Mouse (Mus musculus): ENCODE measurements around the gene Paf1. TPM values are rescaled to one million over a fixed set of nuclear protein-coding genes. Genes with fewer than 3 reads are reported as not detected.

Paf1 gene
- total RNA-seq, 4 experiments from 2014 or later, result 35.7 to 44.4 (median 39.1) TPM

- DNase-seq (ENCODE audit: low spot score), result no peak
Observed at GRCm38 (mm10) chr7:28370977-28371513, 21.7 kb upstream of the Paf1 start.

- peak; percentile 76 for DNase-seq (ENCODE audit: low spot score)
Observed at GRCm38 (mm10) chr7:28371514-28371989, 21.2 kb upstream of the Paf1 start.

DNA sequence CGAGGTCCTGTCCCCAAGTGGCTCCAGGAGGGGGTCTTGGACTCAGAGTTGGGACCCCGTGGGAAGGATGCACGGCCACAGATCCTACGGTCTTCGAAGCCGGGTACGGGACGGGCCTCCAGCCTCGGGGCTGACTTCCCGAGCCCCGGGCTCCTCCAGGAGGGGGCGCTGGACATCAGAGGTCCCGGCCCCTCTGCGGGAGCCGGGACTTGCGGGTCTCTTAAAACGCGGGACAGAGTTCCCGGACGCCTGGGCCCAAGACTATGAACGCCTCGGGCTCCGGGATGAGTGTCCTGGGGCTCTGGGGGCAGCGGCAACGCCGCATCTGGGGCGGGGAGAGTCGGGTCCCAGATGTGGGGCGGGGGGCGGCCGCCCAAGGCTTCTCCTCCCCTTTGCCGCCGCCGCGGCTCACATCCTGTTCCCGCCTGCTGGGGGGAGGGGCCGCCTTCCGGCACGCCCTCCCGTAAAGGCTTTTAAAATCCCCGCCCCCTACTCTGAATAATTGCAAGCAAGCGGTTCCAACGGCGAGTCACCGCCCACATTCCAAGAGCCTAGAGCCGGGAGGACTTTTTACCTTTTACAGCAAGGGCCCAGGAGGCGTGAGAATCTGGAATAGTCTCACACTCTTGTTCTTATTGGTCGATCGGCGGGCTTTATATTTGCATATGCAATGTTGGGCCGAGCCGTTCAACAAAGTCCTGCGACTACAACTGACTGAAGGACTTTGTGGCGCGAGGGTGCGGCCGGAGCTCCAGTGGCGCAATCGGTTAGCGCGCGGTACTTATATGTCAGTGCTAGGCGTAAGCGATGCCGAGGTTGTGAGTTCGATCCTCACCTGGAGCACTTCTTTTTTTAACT, 20.3 kb upstream of the Paf1 start, which contains the start of gene Plekhg2:
Gene Plekhg2 (minus strand): TSS at position 349 of the 858 bp plus-strand sequence.
- peak; percentile 99 for DNase-seq (ENCODE audit: low spot score)

DNA sequence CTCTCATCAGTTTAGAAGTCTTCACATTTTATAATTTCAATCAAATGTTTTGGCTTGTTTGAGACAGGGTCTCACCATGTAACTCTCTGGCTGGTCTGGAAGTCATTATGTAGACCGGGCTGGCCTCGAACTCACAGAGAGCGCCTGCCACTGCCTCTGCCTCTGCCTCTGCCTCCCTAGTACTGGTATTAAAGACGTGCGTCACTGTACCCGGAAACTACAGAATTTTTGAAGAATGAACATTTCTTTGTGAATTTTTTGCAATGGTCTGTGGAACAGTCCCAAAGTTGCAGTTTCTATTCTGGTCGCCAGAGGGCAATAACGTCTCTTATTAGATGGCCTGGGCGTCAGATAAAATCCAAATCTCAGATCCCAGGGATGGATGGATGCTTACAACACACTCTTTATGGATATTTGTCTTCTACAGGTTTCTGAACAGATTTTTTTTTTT, 19.6 kb upstream of the Paf1 start:
- DNase-seq (ENCODE audit: low spot score), result peak; percentile 91

DNA sequence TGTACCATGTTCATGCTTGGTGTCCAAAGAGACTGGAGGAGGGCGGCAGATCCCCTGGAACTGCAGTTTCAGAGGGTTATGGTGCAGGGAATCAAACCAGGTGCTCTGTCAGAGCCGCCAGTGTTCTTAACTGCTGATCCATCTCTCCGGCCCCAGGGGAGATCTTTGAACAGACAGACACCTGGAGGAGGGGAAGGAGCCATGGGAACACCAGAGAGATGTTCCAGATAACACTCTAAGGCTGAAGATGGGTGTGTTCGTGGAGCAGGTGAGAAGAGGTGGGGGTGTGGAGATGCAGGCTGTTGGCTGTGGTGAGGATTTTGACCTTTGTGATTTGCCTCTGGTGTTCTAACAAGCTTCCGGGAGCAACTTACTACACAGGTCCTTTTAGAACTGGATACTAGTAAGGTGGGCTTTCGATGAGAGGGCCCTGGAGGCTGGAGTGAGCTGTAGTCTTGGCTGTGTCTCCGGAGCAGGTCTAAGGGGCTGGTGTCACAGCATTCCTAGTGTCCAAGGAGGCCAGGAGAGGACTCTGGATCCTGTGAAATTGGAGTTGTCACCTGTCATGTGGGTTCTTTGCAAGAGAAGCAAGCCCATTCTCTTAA, 18.8 kb upstream of the Paf1 start:
- DNase-seq (ENCODE audit: low spot score), result no peak

GRCm38 (mm10) chr7:28374647-28375046, 18.1 kb upstream of the Paf1 start:
- no peak for DNase-seq (ENCODE audit: low spot score)

DNA sequence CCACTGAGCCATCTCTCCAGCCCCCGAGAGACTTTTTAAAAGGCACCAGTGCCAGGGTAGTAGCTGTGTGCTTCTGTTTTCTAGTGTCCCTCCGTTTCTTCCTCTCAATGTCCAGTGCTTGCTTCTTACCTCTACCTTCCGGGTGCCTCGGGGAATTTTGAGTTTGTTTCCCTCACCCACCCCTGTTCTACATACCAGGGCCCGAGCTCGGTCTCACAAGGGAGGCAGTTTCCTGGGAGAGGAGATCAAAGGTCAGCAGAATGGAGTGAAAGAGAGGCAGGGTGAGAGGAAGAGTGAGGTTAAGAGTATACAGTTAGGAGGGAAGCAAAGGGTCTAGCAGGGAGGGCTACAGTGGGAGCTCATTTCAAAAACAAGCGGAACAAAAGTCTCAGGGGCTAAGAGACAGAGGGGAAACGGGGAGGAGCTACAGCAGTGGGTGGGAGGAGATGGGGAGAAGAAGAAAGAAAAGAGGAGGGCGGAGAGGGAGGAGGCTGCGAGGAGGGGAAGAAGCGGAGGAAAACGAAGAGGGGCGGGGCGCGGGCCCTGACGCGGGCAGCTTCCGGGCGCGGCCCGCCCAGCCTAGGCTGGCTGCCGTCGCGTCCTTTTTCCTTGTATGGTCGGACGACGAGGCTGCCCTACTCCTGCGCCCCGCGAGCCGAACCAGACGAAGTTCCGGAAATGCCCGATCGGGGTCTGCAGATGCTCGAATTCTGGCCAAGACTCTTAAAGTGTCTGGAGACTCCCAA, 17.4 kb upstream of the Paf1 start:
- DNase-seq (ENCODE audit: low spot score), result peak; percentile 92

GRCm38 (mm10) chr7:28376011-28376771, 16.6 kb upstream of the Paf1 start:
- DNase-seq (ENCODE audit: low spot score), result peak; percentile 92

GRCm38 (mm10) chr7:28377190-28378065, 15.3 kb upstream of the Paf1 start:
- DNase-seq (ENCODE audit: low spot score), result peak; percentile 46

- DNase-seq (ENCODE audit: low spot score), result peak; percentile 65
Observed at GRCm38 (mm10) chr7:28378066-28378690, 14.6 kb upstream of the Paf1 start.

DNA sequence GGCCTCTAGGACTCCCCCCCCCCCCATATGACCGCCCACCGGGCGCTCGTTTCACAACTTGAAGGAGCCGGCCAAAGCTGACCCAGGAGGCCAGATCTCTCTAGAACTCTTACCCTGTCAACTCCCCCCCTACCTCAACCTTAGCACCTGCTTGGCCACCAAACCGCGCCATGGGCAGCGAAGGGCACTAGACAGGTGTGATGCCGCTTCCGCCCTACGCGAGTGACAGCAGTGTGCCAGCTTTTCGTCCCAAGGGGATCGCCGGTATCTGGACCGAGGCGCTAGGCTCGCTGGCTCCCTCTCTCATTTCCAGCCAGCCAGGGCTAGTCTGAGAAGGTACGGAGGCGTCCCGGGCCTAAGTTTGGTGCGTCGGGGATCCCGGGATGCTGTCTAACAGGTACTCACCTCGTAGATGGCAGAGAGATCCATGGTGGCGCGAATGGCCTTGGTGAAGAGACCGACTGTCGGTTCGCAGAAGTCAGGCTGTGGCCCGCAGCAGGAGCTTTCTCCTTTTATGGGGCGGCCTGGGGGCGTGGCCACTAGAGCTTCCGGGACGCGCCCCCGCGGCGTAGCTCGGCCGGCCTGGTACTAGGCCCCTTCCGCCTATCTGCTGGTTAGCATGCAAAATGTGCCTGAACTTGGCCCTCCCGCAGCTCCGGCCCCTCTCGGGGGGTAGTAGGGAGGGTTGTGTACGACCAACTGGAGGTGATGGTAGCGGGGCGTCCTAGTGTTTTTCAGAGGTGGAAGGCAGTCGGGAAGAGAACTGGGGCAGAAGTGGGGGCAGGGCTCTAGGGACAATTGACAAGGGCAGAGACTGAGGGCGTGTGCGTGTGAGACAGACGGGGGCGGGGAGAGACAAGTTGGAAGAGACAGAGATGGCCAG, 13.7 kb upstream of the Paf1 start:
- peak; percentile 96 for DNase-seq (ENCODE audit: low spot score)

DNA sequence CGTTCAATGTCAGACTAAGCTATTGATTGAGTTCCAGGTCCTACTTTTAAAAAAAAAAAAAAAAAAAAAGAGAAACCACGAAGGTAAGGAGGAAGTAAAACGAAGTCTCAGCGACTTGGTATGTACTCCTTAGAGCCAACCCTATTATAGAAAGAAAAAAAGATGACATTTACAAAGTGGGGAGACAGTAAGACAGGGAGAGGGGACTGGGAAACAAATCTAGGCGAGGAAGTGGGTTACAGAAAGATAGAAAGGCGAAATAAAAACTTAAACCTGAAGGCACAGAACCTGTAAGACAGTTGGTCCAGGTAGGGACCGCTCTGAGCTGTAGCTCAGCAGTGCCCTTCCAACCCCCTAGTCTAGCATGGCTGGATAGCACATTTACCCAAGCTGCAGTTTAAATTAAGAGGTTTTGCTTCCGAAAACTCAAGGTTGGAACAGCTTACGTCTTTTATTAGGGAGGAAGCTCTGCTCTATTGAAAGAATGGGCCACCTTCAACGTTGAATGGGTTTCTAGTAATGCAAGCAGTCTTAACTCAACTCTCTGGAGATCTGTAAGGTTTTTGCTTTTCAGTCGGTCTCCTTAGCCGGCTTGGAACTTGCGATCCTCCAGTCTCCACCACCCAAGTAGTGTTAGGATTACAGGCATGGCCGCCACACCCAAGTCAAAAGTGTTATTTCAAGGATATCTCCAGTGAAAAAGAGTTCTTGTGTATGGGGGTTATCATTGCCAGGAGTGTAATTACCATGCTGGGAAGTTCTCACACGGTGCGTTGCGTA, 12.3 kb upstream of the Paf1 start, which contains the start of gene Zfp36:
Gene Zfp36 (minus strand): TSS at position 17 of the 780 bp plus-strand sequence.
- DNase-seq (ENCODE audit: low spot score), result no peak

DNA sequence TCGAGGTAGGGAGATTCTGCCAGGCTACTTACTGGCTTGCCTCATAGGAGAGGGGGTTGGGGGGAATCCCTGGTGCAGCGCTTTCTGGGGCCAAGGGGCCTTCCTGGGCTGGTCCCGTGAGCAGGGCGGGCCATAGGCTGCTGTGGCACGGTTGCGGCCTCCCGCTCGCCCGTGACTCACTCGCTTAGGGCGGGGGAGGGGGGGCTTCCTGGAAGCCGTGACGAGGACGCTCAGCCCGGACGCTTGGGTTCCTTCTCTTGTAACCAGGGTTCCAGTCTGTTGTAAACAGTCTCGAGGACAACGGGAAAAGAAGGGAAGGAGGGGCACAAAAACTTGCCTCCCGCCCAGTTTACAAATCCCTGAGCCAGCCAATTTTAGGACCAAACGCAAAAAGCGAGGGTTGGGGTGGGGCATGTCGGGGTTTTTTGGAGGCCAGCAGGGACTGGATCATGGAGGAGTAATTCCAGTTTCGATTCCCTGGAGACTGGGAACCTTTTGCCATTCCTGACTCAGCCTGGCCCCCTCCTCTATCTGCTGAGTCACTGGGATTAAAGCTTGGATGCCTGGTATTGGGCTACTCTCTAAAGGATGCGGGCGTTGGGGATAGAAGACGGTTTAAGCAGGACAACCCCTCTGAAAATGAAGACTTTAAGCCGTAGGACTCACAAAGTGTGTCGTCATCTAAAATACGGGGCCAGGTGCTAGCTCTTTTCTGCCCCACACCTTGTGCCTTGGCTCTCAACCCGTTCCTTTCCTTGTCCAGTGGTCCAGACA, 11.5 kb upstream of the Paf1 start:
- DNase-seq (ENCODE audit: low spot score), result peak; percentile 92

DNA sequence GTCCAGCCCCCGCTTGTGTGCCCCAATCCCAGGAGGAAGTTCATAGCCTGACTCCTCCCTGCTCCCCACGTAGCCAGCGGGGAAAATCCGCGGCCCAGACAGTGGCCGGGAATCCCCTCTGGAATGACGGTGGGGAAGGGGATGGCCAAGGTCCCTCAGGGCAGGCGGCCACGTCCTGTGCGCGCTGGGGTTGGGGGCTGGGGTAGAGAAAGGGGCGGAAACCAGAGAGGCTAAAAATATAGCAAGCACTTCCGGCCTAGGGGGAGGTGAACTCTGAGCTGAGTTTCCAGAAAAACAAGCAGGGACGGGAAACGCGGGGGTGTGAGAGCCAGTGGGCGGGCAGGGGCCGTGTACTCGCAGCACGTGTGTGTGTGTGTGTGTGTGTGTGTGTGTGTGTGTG, 10.8 kb upstream of the Paf1 start:
- peak; percentile 94 for DNase-seq (ENCODE audit: low spot score)

DNA sequence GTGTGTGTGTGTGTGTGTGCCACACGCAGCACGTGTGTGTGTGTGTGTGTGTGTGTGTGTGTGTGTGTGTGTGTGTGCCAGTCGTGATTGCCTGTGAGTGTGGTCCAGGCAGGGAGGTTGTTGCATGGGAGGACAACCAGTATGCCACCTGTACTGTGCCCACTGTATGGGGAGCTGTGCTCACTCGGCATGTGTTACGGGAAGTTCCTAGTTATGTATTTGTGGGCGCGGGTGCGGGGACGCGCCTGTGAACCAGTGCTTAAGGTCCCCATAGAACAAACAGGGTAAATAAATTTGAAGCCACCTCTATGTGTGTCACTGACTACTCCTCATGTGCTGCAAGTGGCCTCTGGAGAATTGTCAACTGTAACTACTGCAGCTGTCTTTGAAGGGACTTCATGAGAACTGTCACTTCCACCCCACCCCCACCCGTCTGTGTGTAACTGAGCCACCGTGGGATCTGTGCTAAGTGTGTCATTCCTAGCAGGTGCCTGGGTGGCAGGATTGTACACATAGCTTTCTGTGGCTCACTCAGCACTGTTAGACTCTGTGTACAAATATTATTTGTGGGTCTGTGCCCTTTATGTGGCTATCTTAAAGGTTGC, 10.3 kb upstream of the Paf1 start:
- peak; percentile 26 for DNase-seq (ENCODE audit: low spot score)

GRCm38 (mm10) chr7:28382981-28383396, 9.8 kb upstream of the Paf1 start:
- peak; percentile 66 for DNase-seq (ENCODE audit: low spot score)

All from heart, adult 8-10 months (tissue).